In the genomic region with DNA sequence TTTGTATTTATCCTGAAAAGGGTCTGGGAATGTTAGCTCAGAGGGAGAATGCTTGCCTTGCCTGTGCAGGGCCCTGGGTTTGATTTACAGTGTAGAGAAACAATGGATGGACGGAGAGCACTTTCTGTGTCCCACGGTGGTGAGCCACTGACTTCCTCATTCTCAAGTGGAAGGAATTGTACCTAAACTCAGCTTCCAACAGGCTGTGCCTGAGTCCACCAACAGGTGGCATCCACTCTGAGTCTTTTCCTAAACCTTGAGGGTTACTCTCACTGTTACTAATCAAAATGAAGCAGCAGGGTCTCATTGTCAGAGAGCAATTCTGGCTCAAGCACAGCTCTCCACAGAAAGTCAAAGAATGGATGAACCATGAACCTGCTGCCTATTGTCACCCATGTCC, we compare ENCODE assay signal across 8 mouse cellular contexts. TPM values are rescaled to one million over a fixed set of nuclear protein-coding genes. Genes with fewer than 3 reads are reported as not detected.
DNase-seq lines count a peak whose midpoint lies in the region; ATAC-seq and TF ChIP-seq lines count a peak whose summit lies in the region.
"Had no signal": no experiment of that assay in that cellular context is flagged by ENCODE, and none has a peak within 500 bp of the region (broad histone marks: within the 10 kb centered on the region; RNA-seq: fewer than 3 reads in every experiment).

No protein-coding gene starts in this region.

- no peaks in the 10 kb centered on the region for H3K9me3 ChIP-seq in limb, embryonic 14.5 days (ENCODE audit: control insufficient read depth, low read length)
- H3K9me3 ChIP-seq: liver, embryonic 15.5 days had no signal

- TF ChIP-seq CTCF in left cerebral cortex, adult 2 months (IDR thresholded peaks at IDR 0.05) = peak; percentile 45
- no peak for TF ChIP-seq CTCF in thymus, adult 2 months (IDR thresholded peaks at IDR 0.05; ENCODE audit: borderline replicate concordance, control insufficient read depth, extremely low read depth, insufficient read depth, low read length, poor library complexity)

- H3K9ac ChIP-seq in limb, embryonic 14.5 days (ENCODE audit: low read depth, low read length, severe bottlenecking) = no peak overlapping the region
- H3K9ac ChIP-seq: liver, embryonic 15.5 days had no signal

- no peak overlapping the region for H3K4me3 ChIP-seq in left cerebral cortex, adult 2 months
- no peak overlapping the region for H3K4me3 ChIP-seq in limb, embryonic 14.5 days (replicated peaks; ENCODE audit: low read length)
- no peak overlapping the region for H3K4me3 ChIP-seq in thymus, adult 2 months (ENCODE audit: control insufficient read depth, insufficient read depth, low read length)
- H3K4me3 ChIP-seq: liver, embryonic 15.5 days had no signal

- no peak for ATAC-seq in limb, embryonic 14.5 days (ENCODE audit: low FRiP score, low read depth)

- no peak overlapping the region for H3K4me2 ChIP-seq in limb, embryonic 14.5 days (replicated peaks; ENCODE audit: low read depth, low read length, severe bottlenecking)
- H3K4me2 ChIP-seq: liver, embryonic 15.5 days had no signal

- no peaks in the 10 kb centered on the region for H3K36me3 ChIP-seq in limb, embryonic 14.5 days (ENCODE audit: control insufficient read depth, insufficient read depth, low read length)
- H3K36me3 ChIP-seq in thymus, adult 2 months (ENCODE audit: control insufficient read depth, insufficient read depth, low read length) = no peaks in the 10 kb centered on the region
- H3K36me3 ChIP-seq: liver, embryonic 15.5 days had no signal

- DNase-seq in left cerebral cortex, adult 2 months (ENCODE audit: extremely low spot score in 1 of 2, low spot score in 2 of 2) = no peak
- DNase-seq in left cerebral cortex, adult 11 months (ENCODE audit: low spot score) = no peak
- DNase-seq in MN1 (ENCODE audit: low spot score) = peak; percentile 32
- DNase-seq in adrenal gland, postnatal 25 days = peak; percentile 16
- DNase-seq in limb, embryonic 14.5 days (ENCODE audit: low spot score) = peak; percentile 23
- peak; percentile 8 for DNase-seq in thymus, adult 2 months
- DNase-seq in urinary bladder, postnatal 10 days (ENCODE audit: low spot score) = no peak

- intact Hi-C loops in left cerebral cortex, adult 2 months (cut with DNase I) = no loop called here

- no peaks in the 10 kb centered on the region for H3K4me1 ChIP-seq in limb, embryonic 14.5 days (ENCODE audit: control insufficient read depth, insufficient read depth, low read length)
- H3K4me1 ChIP-seq in thymus, adult 2 months (replicated peaks; ENCODE audit: control insufficient read depth, insufficient read depth, low read length) = no peaks in the 10 kb centered on the region
- H3K4me1 ChIP-seq: liver, embryonic 15.5 days had no signal

- H3K27me3 ChIP-seq in limb, embryonic 14.5 days (ENCODE audit: control insufficient read depth, insufficient read depth, low read length) = no peaks in the 10 kb centered on the region
- H3K27me3 ChIP-seq in thymus, adult 2 months (ENCODE audit: control insufficient read depth, insufficient read depth, low read length) = no peaks in the 10 kb centered on the region
- H3K27me3 ChIP-seq: liver, embryonic 15.5 days had no signal

- H3K27ac ChIP-seq in left cerebral cortex, adult 2 months = no peak overlapping the region
- no peak overlapping the region for H3K27ac ChIP-seq in limb, embryonic 14.5 days (replicated peaks; ENCODE audit: low read depth, low read length)
- no peak overlapping the region for H3K27ac ChIP-seq in thymus, adult 2 months (ENCODE audit: control insufficient read depth, insufficient read depth, low read length)
- H3K27ac ChIP-seq: liver, embryonic 15.5 days had no signal

- WGBS in limb, embryonic 14.5 days = 38% methylated on average over 2 of the region's 2 CpGs
- WGBS in thymus, adult 2 months = 10% methylated on average over 2 of the region's 2 CpGs

- TF ChIP-seq POLR2A in limb, embryonic 14.5 days (IDR thresholded peaks at IDR 0.05; ENCODE audit: borderline replicate concordance, extremely low read depth, insufficient read depth, insufficient read length) = no peak
- no peak for TF ChIP-seq POLR2A in thymus, adult 2 months (IDR thresholded peaks at IDR 0.05; ENCODE audit: control insufficient read depth, extremely low read depth, insufficient read depth, low read length, poor library complexity)

RNA-seq across cellular contexts. Expression of a gene that starts 8.0 kb away (rescaled TPM):
- 10 to 100 TPM; 24.4 to 26.0 TPM for total RNA-seq in left cerebral cortex, adult 2 months (2021)
- total RNA-seq in adrenal gland, postnatal 25 days (2021) = 26.6 and 30.9 TPM in 2 replicates
- polyA plus RNA-seq in limb, embryonic 14.5 days (2012; rRNA removed) = 39.3 and 40.5 TPM in 2 replicates
- polyA plus RNA-seq in limb, embryonic 14.5 days (2014; fragmentation: Nextera tagmentation; extraction: Ambion mirVana) = 59.2 and 65.1 TPM in 2 replicates
- 20.3 and 22.3 TPM in 2 replicates for polyA plus RNA-seq in thymus, adult 2 months (2012; rRNA removed)

RNA-seq across cellular contexts. Expression of a gene that starts 58.4 kb away (rescaled TPM):
- total RNA-seq in left cerebral cortex, adult 2 months (2021) = 10 to 100 TPM; 21.9 to 22.4 TPM
- 15.7 and 15.8 TPM in 2 replicates for total RNA-seq in adrenal gland, postnatal 25 days (2021)
- polyA plus RNA-seq in limb, embryonic 14.5 days (2012; rRNA removed) = 24.7 and 35.6 TPM in 2 replicates
- 25.4 and 26.2 TPM in 2 replicates for polyA plus RNA-seq in limb, embryonic 14.5 days (2014; fragmentation: Nextera tagmentation; extraction: Ambion mirVana)
- 1.2 and 1.7 TPM in 2 replicates for polyA plus RNA-seq in thymus, adult 2 months (2012; rRNA removed)

Comparison
In these comparisons a context has a peak if more than half of its experiments do, and no peak if none do; other contexts are left out.
1. DNase-seq: peak in MN1 (single experiment), adrenal gland, postnatal 25 days (single experiment), limb, embryonic 14.5 days (single experiment) and thymus, adult 2 months (single experiment); none in left cerebral cortex, adult 2 months (0 of 2), left cerebral cortex, adult 11 months (single experiment) and urinary bladder, postnatal 10 days (single experiment).